Mouse (Mus musculus) forelimb bud, embryonic 11.5 days (tissue): ENCODE measurements around the gene Serbp1.

Source experiments
- DNase-seq: peaks from one replicate; pipeline ENCODE4 v3.0.0-alpha.2; 2012; ENCODE audit warnings: low read depth, low spot score

Serbp1 gene

GRCm38 (mm10) chr6:67235649-67236048, 2.3 kb upstream of the Serbp1 start:
- no peak for DNase-seq

- no peak for DNase-seq
Observed at GRCm38 (mm10) chr6:67236491-67237234, 1.3 kb upstream of the Serbp1 start.

- DNase-seq = no peak
Observed at GRCm38 (mm10) chr6:67241263-67241662, 3.3 kb downstream of the Serbp1 start.

GRCm38 (mm10) chr6:67243765-67244420, 5.9 kb downstream of the Serbp1 start:
- no peak for DNase-seq

- no peak for DNase-seq
Observed at GRCm38 (mm10) chr6:67244451-67244850, 6.5 kb downstream of the Serbp1 start.

- DNase-seq = no peak
Observed at GRCm38 (mm10) chr6:67251095-67251494, 13.1 kb downstream of the Serbp1 start.

- no peak for DNase-seq
Observed at GRCm38 (mm10) chr6:67264935-67265334, 27.0 kb downstream of the Serbp1 start.

- peak; percentile 50 for DNase-seq
Observed at GRCm38 (mm10) chr6:67266159-67266657, 28.2 kb downstream of the Serbp1 start.

- DNase-seq = peak; percentile 97
Observed at GRCm38 (mm10) chr6:67266664-67267407, 28.9 kb downstream of the Serbp1 start.

- DNase-seq = peak; percentile 32
Observed at GRCm38 (mm10) chr6:67267408-67268244, 29.6 kb downstream of the Serbp1 start.

GRCm38 (mm10) chr6:67268245-67268612, 30.3 kb downstream of the Serbp1 start:
- no peak for DNase-seq

- no peak for DNase-seq
Observed at GRCm38 (mm10) chr6:67268983-67269382, 31.0 kb downstream of the Serbp1 start.

- no peak for DNase-seq
Observed at GRCm38 (mm10) chr6:67269459-67269858, 31.5 kb downstream of the Serbp1 start.

GRCm38 (mm10) chr6:67277944-67278343, 40.0 kb downstream of the Serbp1 start:
- DNase-seq = no peak

- DNase-seq = no peak
Observed at GRCm38 (mm10) chr6:67281614-67282197, 43.7 kb downstream of the Serbp1 start.

- no peak for DNase-seq
Observed at GRCm38 (mm10) chr6:67282897-67283296, 44.9 kb downstream of the Serbp1 start.

- no peak for DNase-seq
Observed at GRCm38 (mm10) chr6:67292042-67292623, 54.2 kb downstream of the Serbp1 start.

- DNase-seq = no peak
Observed at GRCm38 (mm10) chr6:67296126-67296525, 58.1 kb downstream of the Serbp1 start.

- DNase-seq = no peak
Observed at GRCm38 (mm10) chr6:67298742-67299141, 60.8 kb downstream of the Serbp1 start.

GRCm38 (mm10) chr6:67300300-67300699, 62.3 kb downstream of the Serbp1 start:
- no peak for DNase-seq

GRCm38 (mm10) chr6:67300710-67301163, 62.8 kb downstream of the Serbp1 start:
- DNase-seq = peak; percentile 31
